Mouse (Mus musculus) liver, adult 2 months (tissue): ENCODE data around the gene Mgme1.

Experiments
- CTCF ChIP-seq: fragments of 200-500 bp; IDR thresholded peaks from 2 replicates; pipeline ENCODE4 v1.5.1; 2011; ENCODE audit warnings: low read depth, low read length, control low read depth
- POLR2A ChIP-seq: fragments of 200-500 bp; IDR thresholded peaks from 2 replicates; pipeline ENCODE4 v1.6.1; 2011; ENCODE audit warnings: low read length, control low read depth; ENCODE audit not compliant: insufficient read depth; ENCODE audit errors: extremely low read depth

GRCm38 (mm10) chr2:144311372-144311771, 40.9 kb downstream of the Mgme1 start:
- no peak for TF ChIP-seq POLR2A
- no peak for TF ChIP-seq CTCF
